Mouse (Mus musculus) adrenal gland, adult 8-10 months (tissue): Measurements from ENCODE around the gene Slc11a1. TPM values are rescaled to one million over a fixed set of nuclear protein-coding genes. Genes with fewer than 3 reads are reported as not detected.
A peak's percentile ranks its signal among the peaks of the same experiment; 100 is the strongest.
"Not testable (repeated sequence)": the region's sequence is repeated elsewhere in the genome, so short reads cannot be mapped to it uniquely, and the experiment has no call there.

Experiments used
- DNase-seq: peaks from one replicate; pipeline ENCODE4 v3.0.0; 2022
- total RNA-seq, 4 experiments: library from RNA; stranded (reverse); gene quantifications; 2 replicates each; pipeline ENCODE4 v1.2.4; 2022

The Slc11a1 gene
- total RNA-seq = 10 to 100 TPM; 12.9 to 29.1 (median 19.7) TPM

DNA sequence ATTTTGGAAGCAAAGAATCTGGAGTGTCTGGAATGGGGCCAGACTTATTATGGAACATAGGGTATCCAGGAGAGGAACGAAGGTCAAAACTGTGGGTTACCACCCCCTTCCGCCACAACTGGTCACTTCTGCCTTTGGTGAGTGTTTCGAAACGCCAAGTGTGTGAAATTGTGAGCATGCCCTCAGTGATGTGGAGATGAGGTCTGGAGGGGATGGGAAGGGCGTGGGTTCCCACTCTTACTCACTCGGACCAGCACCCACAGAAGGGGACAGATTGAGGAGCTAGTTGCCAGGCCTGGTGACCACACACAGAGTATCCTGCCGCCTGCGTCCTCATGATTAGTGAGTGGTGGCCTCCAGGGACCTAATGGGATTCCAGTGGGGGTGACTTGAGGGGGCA, at the start of gene Slc11a1:
Slc11a1 (plus strand) TSS at position 216 of the 400 bp plus-strand sequence.
- DNase-seq = no peak

DNA sequence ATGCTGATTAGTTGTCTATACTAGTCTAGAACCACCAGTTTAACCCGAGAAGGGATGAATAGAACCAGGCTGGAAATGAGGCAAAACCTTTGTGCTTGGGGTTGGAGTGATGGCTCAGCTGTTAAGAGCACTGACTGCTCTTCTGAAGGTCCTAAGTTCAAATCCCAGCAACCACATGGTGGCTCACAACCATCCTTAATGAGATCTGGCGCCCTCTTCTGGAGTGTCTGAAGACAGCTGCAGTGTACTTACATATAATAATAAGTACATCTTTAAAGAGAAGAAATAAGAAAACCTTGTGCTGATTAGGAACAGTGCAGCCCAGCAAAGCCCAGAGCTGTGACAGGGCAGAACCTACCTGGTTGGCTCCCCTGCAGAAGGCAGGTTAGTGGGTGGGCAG, 48.1 kb upstream of the Slc11a1 start:
- DNase-seq = not testable (repeated sequence)

DNA sequence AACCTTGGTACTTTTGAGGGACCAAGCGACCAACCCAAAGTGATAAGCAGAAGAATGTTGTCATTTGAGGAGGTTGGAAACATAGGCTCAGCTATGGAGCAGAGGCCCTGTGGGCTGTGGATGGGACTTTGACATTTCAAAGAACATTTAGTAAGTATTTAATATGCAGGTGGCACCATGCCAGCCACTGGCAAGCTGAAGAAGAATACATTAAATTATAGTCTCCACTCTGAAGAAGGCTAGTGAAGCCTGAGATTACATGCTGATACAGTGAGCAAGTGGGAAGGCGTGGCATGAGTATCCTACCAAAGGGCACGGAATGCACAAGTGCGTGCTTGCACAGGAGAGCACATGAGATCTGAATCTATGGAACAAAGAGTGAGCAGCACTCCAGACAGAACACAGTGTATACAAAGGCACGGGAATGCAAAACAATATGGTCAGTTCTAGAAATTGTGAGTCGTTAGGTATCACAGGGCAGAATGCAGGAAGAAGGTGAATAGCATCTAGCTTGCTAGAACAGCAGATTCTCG, 45.0 kb upstream of the Slc11a1 start:
- no peak for DNase-seq

DNA sequence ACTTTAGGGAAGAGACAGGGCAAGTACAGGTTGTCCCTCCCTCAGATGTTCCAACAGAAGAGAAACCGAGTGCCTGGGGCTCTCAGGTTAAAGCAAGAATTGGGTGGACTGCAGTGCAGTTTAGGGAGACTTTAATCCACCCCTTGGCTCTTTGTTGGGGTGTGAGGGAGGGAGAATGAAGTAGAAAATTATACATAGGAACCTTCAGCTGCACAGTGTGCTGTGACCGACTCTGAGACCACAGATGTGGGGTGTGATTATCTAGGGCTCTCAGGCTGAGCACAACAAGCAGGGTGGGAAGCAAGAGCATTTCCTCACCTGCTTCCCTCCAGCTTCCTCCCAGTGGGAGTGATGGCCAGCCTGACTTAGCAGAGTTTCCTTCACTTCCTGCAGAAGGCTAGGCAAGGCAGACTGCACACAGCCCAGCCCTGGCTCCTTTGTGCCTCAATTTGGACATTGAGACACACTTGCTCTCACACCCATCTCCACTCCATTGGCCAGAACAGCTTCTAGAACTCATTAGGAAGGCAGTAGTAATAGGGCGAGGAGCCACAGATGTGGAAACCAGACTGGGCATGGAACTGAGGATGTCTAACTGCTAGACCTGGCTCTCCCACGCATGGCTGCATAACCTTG, 43.8 kb upstream of the Slc11a1 start:
- DNase-seq = no peak

DNA sequence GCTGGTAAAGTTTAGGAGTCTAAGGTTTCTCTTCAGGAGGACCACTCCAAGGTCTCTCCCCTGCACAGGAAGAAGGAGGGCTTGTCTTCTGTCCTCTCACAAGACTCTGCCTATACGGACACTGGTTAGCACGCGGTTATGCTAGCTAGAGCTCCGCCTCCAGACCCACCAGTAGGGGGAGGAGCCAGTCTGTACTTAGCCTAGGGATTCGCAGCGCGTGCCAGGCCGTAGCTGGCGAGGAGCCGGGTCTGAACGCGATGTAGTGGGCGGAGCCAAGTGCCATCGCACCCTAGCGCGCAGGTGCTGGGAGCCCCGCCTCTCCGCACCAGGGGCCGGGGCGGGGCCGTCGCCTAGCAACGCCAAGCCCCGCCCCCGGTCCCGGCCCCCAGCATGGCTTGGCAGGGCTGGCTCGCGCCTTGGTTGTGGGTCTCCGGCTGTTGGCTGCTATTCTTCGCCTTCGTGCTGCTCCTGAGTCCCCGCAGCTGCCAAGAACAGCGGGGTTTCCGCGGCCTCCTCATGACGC, 42.7 kb upstream of the Slc11a1 start:
- DNase-seq = peak; percentile 96

DNA sequence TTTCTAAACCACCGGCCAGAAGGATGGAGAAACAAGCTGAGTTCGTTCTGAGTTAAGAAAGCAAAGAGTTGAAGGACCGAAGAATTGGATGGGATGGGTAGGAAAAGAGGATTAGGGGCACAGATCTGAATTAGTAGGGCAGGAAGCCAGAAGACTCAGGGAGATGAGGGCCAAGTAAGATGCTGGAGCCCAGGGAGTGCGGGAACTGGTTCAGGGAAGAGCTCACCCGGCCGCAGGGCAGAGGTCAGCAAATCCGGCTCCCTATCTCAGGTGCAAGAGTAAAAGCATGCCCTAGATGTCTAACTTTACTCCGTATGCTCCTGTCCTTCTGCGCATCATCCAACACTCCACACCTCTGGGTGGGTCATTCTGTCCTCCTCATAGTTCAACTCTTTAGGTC, 42.1 kb upstream of the Slc11a1 start:
- no peak for DNase-seq

DNA sequence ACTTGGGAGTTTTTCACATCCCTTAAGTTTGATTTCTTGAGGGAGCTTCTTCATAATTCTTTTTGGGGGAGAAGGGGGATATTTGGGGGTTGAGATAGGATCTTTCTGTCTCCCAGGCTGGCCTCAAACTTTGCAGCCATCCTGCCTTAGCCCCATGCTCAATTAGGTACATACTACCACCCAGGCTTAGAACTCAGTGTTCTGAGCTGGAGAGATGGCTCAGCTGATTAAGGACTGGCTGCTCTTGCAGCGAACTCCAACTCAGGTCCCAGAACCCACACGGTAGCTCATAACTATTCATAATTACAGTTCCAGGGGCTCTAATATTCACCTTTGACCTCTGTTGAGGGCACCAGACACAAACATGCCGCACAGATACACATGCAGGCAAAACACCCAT, 40.4 kb upstream of the Slc11a1 start:
- no peak for DNase-seq

DNA sequence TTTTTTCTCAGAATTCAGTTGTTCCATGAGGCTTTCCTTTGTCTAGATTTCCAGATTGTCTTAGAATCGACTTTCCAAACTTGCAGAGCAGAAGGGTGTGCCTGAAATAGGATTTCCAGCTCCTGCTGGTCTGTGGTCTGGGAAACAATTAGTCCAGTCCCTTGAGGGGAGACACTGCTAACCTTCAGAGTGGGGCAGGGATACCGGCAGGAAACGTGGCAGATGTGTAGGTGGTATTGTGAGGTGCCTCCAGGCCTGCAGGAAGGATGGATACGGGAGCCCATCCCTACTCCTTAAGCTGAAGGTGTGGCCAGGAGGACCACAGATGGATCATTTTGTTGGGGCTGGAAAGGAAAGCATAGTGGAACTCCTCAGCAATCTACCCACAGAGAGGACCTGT, 40.0 kb upstream of the Slc11a1 start:
- no peak for DNase-seq

DNA sequence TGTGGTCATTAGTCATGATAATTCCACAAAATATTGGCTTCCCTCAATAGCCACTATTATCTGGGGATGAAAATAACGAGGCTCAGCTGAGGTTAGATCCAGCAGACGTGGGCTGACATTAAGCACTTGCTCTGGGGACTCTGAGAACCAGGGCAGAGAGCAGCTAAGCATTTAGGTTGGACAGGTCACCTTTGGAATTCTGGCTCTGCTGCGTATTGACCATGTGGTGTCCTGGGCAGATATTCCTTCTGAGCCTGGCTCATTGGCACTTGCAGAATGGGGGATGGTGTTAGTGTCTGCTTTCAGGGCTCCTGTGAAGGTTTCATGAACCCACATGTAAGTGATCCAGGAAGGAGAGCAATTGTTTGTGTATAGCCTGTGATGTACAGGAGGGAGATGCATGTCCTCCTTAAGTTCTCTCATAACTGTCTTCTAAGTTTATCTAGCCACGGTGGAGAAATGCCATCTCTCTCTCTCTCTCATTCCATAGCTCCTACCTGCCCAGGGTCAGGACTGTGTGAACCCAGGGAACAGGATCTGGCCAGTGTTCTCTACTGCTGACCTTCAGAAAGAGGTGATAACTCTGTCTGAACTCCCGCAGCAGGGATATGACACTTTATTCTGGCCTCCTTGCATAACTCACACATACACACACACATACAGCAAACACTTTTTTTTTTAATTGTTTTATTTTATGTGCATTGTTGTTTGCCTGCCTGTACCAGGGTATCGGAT, 39.4 kb upstream of the Slc11a1 start:
- DNase-seq = no peak

DNA sequence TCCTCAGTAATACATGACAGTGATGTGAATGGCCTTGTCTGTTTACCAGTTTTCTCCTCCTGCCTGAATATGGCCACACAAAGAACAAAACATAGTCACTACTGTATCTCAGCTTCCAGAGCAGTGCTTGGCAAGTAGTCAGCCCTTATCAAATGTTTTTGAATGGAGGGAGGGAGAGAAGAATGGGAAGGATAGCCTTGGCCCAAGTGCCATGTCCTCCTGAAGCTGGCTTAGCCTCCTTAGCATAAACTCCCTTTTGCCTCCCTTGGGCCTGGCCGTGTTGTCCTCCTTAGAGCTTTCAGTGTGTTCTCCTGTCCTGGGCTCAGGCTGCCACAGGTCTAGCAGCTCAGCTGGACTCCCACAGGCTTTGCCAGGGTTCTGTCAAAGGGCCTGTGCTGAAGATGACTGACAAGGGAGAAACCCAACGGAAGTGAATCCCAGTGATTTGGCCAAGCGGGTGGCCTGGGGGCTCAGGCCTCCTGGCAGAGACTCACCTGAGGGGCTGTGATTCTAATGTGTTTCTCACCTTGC, 37.7 kb upstream of the Slc11a1 start:
- no peak for DNase-seq

DNA sequence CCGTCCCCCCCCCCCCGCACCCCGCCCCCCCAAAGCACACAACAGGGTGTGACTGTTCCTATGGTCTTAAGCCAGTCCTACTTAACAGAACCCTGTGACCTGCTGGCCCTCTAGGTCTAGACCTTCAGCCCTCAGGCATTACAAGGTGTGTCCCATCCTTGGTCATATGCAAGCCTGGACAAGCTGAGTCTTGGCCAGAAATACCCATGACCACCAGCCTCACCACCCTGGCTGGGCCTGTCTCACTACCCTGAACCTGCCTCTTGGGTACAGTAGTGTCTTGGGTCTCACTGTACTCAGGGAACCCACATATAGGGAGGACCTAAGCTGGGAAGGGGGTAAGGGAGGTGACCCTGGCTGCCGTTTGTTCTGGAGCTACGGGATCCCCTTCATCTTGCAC, 37.0 kb upstream of the Slc11a1 start:
- no peak for DNase-seq

DNA sequence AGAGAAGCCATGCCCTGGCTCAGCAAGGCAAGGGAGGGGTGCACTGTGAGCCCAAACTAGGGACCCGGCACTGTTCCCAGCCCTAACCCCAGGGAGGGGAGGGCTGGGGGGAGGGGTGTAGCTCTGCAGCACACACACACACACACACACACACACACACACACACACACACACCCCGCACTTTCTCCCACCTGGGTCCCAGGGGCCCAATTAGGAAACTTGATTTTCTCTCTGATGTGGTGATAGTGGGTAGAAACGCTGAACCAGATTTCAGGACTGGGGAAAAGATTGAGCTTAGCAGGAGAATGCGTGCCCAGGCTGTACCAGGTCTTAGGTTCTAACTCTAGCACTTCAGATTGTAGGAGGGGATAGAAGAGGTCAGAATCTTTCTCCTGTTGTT, 36.4 kb upstream of the Slc11a1 start:
- DNase-seq = no peak

DNA sequence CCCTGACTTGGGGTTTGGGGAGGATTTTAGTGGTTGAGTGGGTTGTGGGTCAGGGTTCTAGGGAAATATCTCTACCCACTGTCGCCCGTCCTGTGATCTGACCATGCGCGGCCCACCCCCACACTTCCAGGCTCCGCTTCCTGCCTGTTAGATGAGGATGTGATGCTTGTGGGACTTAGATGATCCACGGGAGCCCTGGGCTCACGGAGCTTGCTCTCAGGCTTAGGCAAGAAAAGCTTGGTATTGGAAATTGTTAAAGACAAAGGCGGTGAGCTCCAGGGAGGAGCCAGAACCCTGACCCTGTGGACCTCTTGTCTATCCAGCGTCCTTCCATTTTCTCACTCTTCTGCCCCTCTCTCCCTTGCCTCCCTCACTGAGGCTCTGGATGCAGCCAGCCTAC, 35.1 kb upstream of the Slc11a1 start:
- no peak for DNase-seq

DNA sequence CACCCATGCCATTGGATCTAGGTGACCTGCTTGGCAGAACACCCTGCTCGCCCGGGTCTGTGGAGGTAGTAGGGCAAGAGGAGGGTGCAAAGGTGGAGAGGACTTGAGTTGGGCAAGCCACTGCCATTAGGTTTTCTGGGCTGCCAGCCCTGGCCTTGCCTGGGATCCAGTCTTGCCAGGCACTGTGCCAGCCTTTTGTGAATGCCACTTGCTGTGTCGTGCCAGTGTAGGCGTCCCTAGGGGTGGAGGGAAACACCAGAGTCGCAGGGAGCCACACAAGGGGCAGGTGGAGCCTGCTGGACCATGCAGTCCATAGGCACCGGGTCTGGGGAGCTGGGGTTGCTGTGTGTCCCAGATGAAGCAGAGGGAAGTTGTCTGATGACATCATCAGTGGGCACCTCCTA, 34.6 kb upstream of the Slc11a1 start:
- DNase-seq = peak; percentile 76

DNA sequence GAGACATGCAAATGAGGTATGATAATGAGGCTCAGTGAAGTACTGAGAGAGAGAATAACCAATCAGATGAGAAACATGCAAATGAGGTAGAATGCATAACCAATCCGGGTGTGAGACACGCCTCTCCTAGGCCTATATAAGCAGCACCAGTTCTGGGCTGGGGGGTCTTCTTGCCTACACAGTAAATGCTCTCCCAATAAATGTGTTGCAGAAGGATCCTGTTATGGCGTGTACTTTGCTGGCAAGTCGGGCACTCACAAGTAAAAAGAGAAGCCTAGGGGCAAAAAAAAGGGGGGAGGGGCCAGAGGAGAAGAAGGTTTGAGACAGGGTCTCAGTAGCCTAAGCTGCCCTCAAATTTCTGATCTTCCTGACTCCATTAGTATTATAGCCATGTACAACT, 34.0 kb upstream of the Slc11a1 start:
- not testable (repeated sequence) for DNase-seq

DNA sequence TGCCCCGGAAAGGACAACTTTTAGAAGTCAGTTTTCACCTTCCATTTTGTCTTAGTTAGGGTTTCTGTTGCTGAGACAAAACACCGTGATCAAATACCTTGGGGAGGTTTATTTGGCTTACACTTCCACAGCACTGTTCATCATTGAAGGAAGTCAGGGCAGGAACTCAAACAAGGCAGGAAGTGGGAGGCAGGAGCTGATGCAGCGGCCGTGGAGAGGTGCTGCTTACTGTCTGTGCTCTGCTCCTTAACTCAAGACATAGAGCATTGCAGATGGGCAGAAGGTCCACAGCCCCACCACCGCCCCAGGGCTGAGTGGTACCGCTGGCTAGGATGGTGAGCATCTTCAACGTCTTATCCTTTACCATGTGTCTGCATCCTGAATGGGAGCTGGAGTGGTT, 33.1 kb upstream of the Slc11a1 start:
- no peak for DNase-seq

DNA sequence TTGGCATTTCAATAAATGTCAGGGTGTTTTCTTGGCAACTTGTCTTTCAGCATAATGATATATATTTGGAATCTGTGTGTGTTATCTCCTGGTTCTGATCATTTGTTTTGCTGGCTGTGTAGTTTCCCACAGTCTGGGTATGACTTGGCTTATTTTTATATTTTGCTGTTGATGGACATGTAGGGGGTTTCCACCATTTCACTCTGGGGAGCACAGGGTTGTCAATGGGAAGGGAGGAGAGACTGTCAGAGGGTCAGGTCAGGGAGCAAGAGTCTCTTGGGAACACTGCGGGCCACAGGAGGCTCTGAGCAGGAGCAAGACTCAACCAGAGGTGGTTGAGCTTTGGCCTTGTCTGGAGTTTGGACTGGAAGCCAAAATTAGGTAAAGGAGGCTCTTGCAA, 32.7 kb upstream of the Slc11a1 start:
- no peak for DNase-seq

DNA sequence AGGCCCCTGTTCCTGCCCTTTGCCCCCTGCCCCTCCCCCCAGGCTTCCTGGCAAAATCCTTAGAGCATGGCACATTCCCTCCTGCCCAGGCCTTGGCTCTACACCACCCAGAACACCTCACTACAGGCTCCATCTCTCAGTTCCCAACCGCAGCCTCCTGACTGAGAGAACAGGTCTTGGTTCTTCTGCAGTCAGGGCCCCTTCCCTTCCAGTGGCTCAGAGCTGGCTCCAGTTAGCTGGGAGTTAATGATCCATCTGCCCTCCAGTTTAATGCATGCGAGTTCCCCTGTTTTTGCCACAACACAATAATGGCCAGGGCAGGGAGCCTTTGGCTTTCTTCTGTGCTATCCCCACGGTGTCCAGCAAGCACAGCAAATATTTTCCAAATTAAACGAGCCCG, 31.8 kb upstream of the Slc11a1 start:
- DNase-seq = no peak

DNA sequence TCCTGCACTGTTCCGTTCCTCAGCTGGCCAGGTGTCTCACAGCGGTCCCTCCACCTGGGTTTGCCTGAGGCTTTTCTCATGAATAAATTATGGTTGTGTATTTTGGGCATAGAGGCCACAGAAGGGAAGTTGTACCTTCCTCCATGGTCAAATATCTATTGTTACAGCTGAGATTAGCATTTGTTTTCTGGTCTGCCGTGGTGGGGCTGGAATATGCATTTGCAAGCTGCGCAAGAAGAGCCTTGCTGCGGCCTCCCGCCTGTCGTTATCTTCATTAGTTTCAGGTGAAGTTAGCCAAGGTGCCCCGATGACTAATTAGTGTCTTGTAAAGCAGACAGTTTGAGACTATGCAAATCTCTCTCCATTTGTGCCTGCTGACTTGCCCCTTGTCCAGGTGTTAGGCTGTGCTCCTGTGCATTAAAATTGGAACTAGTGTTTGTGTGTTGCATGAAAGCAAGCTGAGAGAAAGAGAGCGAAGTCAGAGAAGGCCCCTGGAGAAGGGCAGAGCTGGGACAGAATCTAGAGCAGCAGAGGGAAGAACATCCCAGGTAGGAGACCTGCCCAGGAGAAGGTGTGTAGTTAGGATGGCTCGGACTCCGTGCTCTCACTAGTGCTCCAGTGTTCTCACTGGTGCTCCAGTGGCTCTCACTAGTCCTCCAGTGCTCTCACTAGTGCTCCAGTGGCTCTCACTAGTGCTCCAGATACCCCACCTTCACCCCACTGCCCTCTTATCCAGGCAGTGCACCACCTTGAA, 30.7 kb upstream of the Slc11a1 start:
- DNase-seq = no peak

DNA sequence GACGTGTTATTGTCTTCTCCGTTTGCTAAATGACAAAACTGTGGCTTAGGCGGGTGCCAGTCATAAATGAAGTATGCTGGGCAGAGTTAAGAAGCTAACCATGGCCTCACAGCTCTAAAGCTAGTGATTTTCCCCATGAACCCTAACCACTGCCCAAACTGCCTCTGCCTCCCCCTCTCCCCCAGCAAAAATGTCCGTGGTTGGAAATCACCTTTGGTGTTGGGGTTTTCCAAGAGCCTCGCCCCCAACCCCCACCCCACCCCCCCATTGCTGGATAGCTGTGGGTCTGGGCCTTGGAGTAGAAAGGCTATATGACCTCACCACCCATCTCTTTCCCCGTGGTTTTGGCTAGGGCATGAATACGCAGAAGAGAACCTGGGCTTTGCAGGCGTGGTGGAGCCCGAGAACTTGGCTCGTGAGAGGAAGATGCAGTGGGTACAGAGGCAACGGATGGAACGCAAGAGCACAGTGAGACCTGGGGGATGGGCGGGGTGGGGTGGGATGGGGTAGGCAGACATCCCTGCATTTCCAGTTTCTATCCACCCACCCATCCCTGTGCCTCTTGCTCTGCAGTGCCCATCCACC, 23.7 kb upstream of the Slc11a1 start:
- DNase-seq = no peak

DNA sequence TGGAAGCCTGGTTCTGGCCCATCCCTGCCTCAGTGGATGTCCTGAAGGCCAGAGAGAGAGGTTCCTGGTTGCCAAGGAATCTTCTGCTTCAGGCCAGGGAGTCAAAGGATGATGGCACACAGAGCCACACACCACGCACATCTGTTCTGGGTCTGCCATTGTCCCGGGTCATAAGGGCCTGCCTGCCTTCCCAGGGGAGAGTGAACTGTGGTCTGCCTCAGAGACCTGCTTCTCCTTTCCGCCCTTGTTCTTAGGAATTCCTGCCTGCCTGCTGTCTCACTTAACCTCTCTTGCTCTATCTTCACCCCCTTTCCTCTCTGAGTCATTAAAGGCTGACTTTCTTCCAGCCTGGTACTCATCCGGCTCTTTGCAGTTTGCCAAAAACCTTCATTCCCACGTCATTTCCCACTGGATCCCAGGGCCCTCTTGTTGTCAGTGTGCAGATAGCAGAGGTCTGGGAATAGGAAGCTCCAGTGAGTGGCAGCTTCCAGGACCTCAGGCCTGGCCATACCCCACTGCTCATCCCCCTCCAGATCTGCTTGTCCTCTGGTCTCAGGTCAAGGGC, 22.4 kb upstream of the Slc11a1 start:
- DNase-seq = peak; percentile 49
